Mouse (Mus musculus): ENCODE measurements around the gene Mrpl41. TPM values are rescaled to one million over a fixed set of nuclear protein-coding genes. Genes with fewer than 3 reads are reported as not detected.
"Not testable (repeated sequence)": the region's sequence is repeated elsewhere in the genome, so short reads cannot be mapped to it uniquely, and the experiment has no call there.

Gene Mrpl41
- polyA plus RNA-seq, 1 experiment from 2014 or later = 143 TPM

DNA sequence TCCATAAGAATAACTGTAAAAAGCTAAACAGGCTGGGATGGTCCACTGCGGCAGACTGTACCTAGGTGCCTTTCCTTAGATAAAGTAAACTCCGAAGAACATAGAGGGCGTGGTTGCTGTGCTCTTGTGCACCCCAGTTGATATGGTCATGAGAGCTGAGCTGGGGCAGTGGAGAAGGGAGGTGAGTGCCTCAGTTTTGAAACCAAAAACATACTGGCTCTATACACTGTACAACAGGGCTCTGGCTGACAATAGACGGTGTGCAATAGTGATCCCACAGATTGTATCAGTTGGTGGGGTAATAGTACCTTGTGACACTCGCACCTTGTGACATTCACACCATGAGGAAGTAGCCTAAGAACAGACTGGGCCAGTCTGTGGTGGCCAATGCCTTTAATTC, 2.1 kb upstream of the Mrpl41 start:
- 88% methylated on average over 5 of the region's 5 CpGs for WGBS
- H3K27ac ChIP-seq (ENCODE audit: low read length) = no peak overlapping the region
- peaks cover 10% of the 10 kb centered on the region for H3K4me1 ChIP-seq (ENCODE audit: control insufficient read depth, insufficient read depth, low read length)
- H3K9me3 ChIP-seq (ENCODE audit: control insufficient read depth, low read length) = no peaks in the 10 kb centered on the region
- H3K27me3 ChIP-seq (replicated peaks; ENCODE audit: control insufficient read depth, insufficient read depth, low read length) = no peaks in the 10 kb centered on the region
- H3K36me3 ChIP-seq (ENCODE audit: control insufficient read depth, insufficient read depth, low read length) = no peaks in the 10 kb centered on the region; the same call in 1 of the 2 replicates
- no peak overlapping the region for H3K4me2 ChIP-seq (ENCODE audit: low read depth, low read length)
- no peak overlapping the region for H3K4me3 ChIP-seq (ENCODE audit: low read length)
- no peak overlapping the region for H3K9ac ChIP-seq (ENCODE audit: low read depth, low read length)
- no peak for ATAC-seq

DNA sequence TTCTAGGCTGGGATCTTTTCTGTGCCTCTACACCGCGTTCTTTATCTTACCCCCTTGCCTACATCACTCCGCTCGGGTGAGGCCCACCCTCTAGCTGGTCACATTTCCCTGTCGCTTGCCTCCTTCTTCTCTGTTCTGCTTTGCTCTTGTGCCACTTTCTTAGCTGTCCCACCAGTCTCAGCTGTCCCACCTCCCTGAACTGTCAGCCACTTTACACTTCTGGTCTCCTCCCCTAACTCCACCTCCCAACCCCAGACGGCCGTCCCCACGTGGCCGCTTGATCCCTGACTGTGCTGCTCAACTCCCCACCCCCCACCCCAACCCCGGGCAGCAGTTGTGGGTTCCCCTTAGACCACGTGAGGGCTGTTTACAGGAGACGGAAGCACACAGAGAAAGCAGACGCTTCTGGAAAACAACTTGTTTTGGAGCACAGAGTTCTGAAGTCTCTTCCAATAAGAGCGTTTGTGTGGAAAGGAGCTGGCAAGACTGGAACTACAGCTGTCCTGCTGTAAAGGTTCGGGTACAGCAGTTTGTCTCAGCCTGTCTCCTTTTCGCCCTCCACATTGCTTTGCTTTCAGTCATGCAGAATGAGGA, 903 bp upstream of the Mrpl41 start, which contains the start of gene Pnpla7:
TSS of gene Pnpla7 (plus strand) at position 330 of the 594 bp plus-strand sequence.
- Histone ChIP-seq H3K9ac (ENCODE audit: low read depth, low read length) (peak within 1 kb of the TSS; percentile 86), H3K9me3 (ENCODE audit: control insufficient read depth, low read length) (no peaks in the 10 kb centered on the region), H3K4me1 (ENCODE audit: control insufficient read depth, insufficient read depth, low read length) (peaks cover 10% of the 10 kb centered on the region), H3K36me3 (ENCODE audit: control insufficient read depth, insufficient read depth, low read length) (no peaks in the 10 kb centered on the region; the same call in 1 of the 2 replicates), H3K4me2 (ENCODE audit: low read depth, low read length) (peak within 1 kb of the TSS; percentile 95), H3K4me3 (ENCODE audit: low read length) (peak within 1 kb of the TSS; percentile 84), H3K27me3 (replicated peaks; ENCODE audit: control insufficient read depth, insufficient read depth, low read length) (no peaks in the 10 kb centered on the region), H3K27ac (ENCODE audit: low read length) (peak within 1 kb of the TSS; percentile 94)
- peak; percentile 73 for ATAC-seq
- under 1% methylated on average over 16 of the region's 16 CpGs for WGBS

DNA sequence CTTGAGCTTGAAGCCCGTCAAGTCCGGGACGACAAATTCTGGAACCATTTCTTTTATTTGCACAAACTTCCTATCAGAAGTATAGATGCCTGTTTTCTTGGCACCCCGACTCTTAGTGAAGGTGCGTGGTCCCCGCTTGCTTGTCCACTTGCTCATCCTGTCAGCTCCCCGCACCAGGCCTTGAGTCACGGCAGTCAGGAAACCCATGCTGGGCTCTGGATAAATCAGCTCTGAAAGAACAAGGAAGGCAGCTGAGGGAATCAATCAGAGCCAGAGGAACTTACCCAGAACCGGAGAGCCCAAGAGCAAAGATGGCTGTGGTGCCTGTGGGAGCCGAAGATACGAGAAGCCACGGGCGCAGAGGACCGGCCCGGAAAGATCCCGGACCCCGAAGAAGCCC, 446 bp downstream of the Mrpl41 start:
- Histone ChIP-seq H3K4me1 (ENCODE audit: control insufficient read depth, insufficient read depth, low read length) (peaks cover 10% of the 10 kb centered on the region), H3K27ac (ENCODE audit: low read length) (peak overlapping the region; percentile 84), H3K4me2 (ENCODE audit: low read depth, low read length) (peak overlapping the region; percentile 95), H3K4me3 (ENCODE audit: low read length) (peak overlapping the region; percentile 84), H3K9ac (ENCODE audit: low read depth, low read length) (peak overlapping the region; percentile 86)
- under 1% methylated on average over 17 of the region's 17 CpGs for whole genome bisulfite sequencing
- not testable (repeated sequence) for H3K27me3 ChIP-seq (replicated peaks; ENCODE audit: control insufficient read depth, insufficient read depth, low read length); ATAC-seq; H3K36me3 ChIP-seq (ENCODE audit: control insufficient read depth, insufficient read depth, low read length); H3K9me3 ChIP-seq (ENCODE audit: control insufficient read depth, low read length)

DNA sequence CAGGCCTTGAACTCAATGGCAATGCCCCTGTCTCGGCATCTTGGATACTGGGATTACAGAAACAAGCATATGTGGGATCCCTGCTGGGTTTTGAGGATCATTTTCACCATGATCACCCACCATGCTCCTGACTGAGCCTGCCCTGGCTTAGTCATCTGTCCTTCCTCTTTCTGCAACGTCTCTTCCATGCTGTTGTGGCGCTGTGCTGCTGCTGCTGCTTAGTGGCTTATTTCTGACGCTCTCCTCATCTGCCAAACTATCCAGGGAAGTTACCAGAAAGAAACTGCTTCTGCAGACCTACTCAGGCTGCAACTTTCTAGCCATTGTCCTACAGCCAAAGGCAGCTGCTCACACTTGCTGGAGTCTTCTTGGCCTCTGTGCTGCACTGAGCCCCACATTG, 4.5 kb downstream of the Mrpl41 start:
- Histone ChIP-seq H3K9me3 (ENCODE audit: control insufficient read depth, low read length) (no peaks in the 10 kb centered on the region), H3K27me3 (replicated peaks; ENCODE audit: control insufficient read depth, insufficient read depth, low read length) (no peaks in the 10 kb centered on the region), H3K27ac (ENCODE audit: low read length) (no peak overlapping the region), H3K4me3 (ENCODE audit: low read length) (no peak overlapping the region), H3K36me3 (ENCODE audit: control insufficient read depth, insufficient read depth, low read length) (peaks cover 4% of the 10 kb centered on the region; the same call in 1 of the 2 replicates), H3K4me2 (ENCODE audit: low read depth, low read length) (no peak overlapping the region), H3K4me1 (ENCODE audit: control insufficient read depth, insufficient read depth, low read length) (peaks cover 10% of the 10 kb centered on the region), H3K9ac (ENCODE audit: low read depth, low read length) (no peak overlapping the region)
- 86% methylated on average over 4 of the region's 4 CpGs for WGBS
- ATAC-seq = no peak

DNA sequence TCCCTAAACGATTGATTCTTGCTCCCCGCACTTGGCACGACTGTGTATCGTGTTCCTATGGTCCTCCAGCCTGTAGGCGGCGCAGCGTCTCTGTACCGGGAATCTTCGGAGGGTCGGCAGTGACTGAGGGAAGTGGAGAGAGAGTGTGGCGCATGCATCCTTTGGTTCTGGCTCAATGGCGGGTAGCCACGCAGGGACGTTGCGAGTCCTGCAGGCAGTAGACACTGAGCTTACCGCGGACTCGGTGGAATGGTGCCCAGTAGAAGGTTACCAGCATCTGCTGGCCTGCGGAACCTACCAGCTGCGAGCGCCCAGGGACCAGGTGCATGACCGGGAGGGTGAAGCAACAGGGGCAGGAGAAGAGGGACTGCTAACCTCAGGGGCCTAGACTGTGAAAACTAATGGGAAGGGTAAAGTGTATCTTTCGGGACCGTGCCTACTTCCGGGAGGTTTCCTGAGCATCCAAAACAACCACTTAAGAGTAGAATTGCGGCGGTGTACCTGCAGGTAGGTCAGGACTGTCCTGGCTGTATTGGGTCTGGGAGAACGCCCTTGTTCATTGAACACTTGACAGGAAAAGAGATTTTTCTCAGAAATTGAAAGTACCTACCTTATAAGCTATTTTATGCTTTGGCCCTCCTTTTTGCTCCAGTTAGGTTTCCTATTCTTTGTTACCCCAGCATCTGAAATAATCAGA, 12.4 kb downstream of the Mrpl41 start, which contains the start of gene Dph7:
TSS of gene Dph7 (plus strand) at position 97 of the 697 bp plus-strand sequence.
- Histone ChIP-seq H3K36me3 (ENCODE audit: control insufficient read depth, insufficient read depth, low read length) (peaks cover 12% of the 10 kb centered on the region), H3K27ac (ENCODE audit: low read length) (no peak within 1 kb of the TSS), H3K4me3 (ENCODE audit: low read length) (peak within 1 kb of the TSS; percentile 88), H3K4me1 (ENCODE audit: control insufficient read depth, insufficient read depth, low read length) (peaks cover 9% of the 10 kb centered on the region), H3K9ac (ENCODE audit: low read depth, low read length) (peak within 1 kb of the TSS; percentile 91), H3K4me2 (ENCODE audit: low read depth, low read length) (peak within 1 kb of the TSS; percentile 72), H3K9me3 (ENCODE audit: control insufficient read depth, low read length) (no peaks in the 10 kb centered on the region), H3K27me3 (replicated peaks; ENCODE audit: control insufficient read depth, insufficient read depth, low read length) (no peaks in the 10 kb centered on the region)
- WGBS = under 1% methylated on average over 28 of the region's 28 CpGs
- peak; percentile 96 for ATAC-seq

DNA sequence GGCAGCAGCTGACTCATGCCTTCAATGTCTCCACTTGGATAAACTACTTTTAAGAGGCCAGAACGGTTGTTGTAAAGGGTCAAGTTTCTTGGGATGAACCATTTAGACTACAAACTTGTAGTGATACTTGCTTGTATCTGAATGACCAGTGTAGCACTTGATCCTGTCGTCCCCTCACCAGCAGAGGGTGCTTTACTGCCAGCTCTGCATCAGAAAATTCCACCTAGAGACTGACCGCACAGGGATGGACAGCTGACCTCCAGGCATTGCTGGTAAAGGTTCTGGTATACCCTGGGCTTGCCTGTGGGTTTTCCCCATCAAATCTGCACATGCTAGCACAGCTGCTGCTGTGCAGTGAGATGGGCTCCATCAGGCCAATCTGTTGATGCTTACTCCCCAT, 14.0 kb downstream of the Mrpl41 start:
- H3K36me3 ChIP-seq (ENCODE audit: control insufficient read depth, insufficient read depth, low read length) = peaks cover 11% of the 10 kb centered on the region

DNA sequence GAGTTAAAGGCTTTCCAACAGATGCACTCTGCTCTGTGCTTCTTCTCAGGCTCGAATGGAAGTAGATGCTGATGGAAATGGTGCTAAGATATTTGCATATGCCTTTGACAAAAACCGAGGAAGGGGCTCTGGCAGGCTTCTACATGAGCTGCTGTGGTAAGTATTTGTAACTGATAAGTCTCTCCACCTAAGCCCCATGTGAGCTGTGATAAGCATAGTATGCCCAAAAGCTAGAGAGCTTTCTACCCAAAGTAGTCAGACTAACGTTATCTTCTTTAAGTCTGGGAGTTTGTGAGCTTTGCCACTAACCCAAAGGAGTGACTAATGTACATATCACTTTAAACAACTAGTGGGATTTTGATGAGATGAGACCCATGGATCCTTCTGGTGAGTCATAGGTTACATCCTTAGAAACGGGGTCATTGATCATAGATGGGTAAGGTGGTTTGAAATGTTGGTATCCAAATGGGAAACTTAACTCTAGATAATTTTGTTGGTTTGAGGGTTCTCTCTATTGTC, 22.3 kb downstream of the Mrpl41 start:
- no peak for ATAC-seq
- Histone ChIP-seq H3K9me3 (ENCODE audit: control insufficient read depth, low read length) (no peaks in the 10 kb centered on the region), H3K4me3 (ENCODE audit: low read length) (no peak overlapping the region), H3K4me2 (ENCODE audit: low read depth, low read length) (no peak overlapping the region), H3K4me1 (ENCODE audit: control insufficient read depth, insufficient read depth, low read length) (peaks cover 12% of the 10 kb centered on the region), H3K36me3 (ENCODE audit: control insufficient read depth, insufficient read depth, low read length) (peaks cover 14% of the 10 kb centered on the region; the same call in 1 of the 2 replicates), H3K9ac (ENCODE audit: low read depth, low read length) (no peak overlapping the region), H3K27me3 (replicated peaks; ENCODE audit: control insufficient read depth, insufficient read depth, low read length) (no peaks in the 10 kb centered on the region), H3K27ac (ENCODE audit: low read length) (no peak overlapping the region)
- WGBS = 84% methylated on average over 4 of the region's 4 CpGs

More for the DNA sequence above, 14.0 kb downstream of the Mrpl41 start:
- WGBS = 26% methylated on average over 3 of the region's 3 CpGs
- ATAC-seq = no peak
- Histone ChIP-seq H3K4me1 (ENCODE audit: control insufficient read depth, insufficient read depth, low read length) (peaks cover 9% of the 10 kb centered on the region), H3K27me3 (replicated peaks; ENCODE audit: control insufficient read depth, insufficient read depth, low read length) (no peaks in the 10 kb centered on the region), H3K4me3 (ENCODE audit: low read length) (no peak overlapping the region), H3K27ac (ENCODE audit: low read length) (no peak overlapping the region), H3K4me2 (ENCODE audit: low read depth, low read length) (no peak overlapping the region), H3K9me3 (ENCODE audit: control insufficient read depth, low read length) (no peaks in the 10 kb centered on the region), H3K9ac (ENCODE audit: low read depth, low read length) (no peak overlapping the region)

DNA sequence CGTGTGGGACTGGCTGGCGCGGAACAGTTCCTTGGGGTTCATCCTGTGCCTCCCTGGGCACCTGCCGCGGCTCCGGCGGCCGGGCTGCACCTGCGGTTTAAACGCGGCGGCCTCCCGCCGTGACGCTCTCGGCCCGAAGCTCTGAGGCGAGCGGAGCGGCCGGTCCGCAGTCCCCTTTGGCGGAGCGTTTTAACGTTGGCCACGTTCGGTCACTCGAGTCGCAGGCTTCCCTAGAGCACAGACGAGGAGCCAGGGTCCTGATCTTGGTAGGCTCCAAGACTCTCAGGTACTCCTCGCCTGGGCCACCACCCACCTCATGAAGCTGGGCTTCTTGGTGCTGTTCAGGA, 24.7 kb downstream of the Mrpl41 start:
- Histone ChIP-seq H3K36me3 (ENCODE audit: control insufficient read depth, insufficient read depth, low read length) (peaks cover 9% of the 10 kb centered on the region; the same call in 1 of the 2 replicates), H3K4me3 (ENCODE audit: low read length) (peak overlapping the region; percentile 98), H3K9ac (ENCODE audit: low read depth, low read length) (peak overlapping the region; percentile 94), H3K27ac (ENCODE audit: low read length) (peak overlapping the region; percentile 60), H3K27me3 (replicated peaks; ENCODE audit: control insufficient read depth, insufficient read depth, low read length) (no peaks in the 10 kb centered on the region), H3K9me3 (ENCODE audit: control insufficient read depth, low read length) (no peaks in the 10 kb centered on the region), H3K4me2 (ENCODE audit: low read depth, low read length) (peak overlapping the region; percentile 90), H3K4me1 (ENCODE audit: control insufficient read depth, insufficient read depth, low read length) (peaks cover 12% of the 10 kb centered on the region)
- 0% methylated on average over 31 of the region's 31 CpGs for WGBS
- no peak for ATAC-seq

DNA sequence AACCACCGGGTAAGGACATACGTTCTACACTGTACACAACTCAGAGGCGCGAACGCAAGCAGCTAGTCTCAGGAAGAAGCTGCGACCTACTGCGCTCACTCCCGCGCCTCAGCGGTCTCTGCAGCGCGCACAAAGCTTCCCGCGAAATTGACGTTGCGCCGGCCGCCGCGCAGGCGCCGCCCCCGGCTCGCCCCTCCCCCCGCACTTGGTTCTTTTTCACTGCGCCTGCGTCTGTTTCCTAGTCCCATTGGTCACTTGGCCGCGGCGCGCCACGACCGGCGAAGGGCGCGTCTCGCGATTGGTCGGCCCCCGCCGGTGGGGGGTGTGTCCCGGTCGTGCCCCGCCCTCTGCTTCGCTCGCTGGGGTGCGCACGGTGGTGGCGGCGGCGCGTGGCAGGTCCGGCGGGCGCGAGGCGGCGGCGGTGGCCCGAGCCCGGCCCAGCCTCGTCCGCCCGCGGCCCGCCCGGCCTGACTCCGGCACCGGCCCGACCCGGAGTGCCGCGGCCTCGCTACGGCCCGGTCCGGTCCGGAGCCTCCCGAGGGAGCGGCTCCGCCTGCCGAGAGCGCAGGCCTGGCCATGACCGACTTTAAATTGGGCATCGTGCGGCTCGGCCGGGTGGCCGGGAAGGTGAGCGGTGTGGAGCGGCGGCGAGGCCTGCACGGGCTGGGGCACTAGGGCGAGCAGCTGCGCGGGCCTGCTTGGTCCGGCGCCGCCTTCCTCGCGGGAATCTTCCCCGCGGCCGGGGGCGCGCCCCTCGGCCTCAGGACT, 25.3 kb downstream of the Mrpl41 start, which contains the start of gene Zmynd19:
TSS of gene Zmynd19 (plus strand) at position 372 of the 768 bp plus-strand sequence.
- Histone ChIP-seq H3K27me3 (replicated peaks; ENCODE audit: control insufficient read depth, insufficient read depth, low read length) (no peaks in the 10 kb centered on the region), H3K27ac (ENCODE audit: low read length) (peak within 1 kb of the TSS; percentile 60), H3K9me3 (ENCODE audit: control insufficient read depth, low read length) (no peaks in the 10 kb centered on the region), H3K36me3 (ENCODE audit: control insufficient read depth, insufficient read depth, low read length) (peaks cover 6% of the 10 kb centered on the region; the same call in 1 of the 2 replicates), H3K4me3 (ENCODE audit: low read length) (peak within 1 kb of the TSS; percentile 98), H3K9ac (ENCODE audit: low read depth, low read length) (peak within 1 kb of the TSS; percentile 94), H3K4me1 (ENCODE audit: control insufficient read depth, insufficient read depth, low read length) (peaks cover 12% of the 10 kb centered on the region), H3K4me2 (ENCODE audit: low read depth, low read length) (peak within 1 kb of the TSS; percentile 90)
- peak; percentile 99 for ATAC-seq
- under 1% methylated on average over 76 of the region's 108 CpGs for WGBS
